Comparison of ENCODE assay signal across 22 mouse cellular contexts in genomic region chr1:35913551-35913950, GRCm38 (mm10).
"Had no signal": no experiment of that assay in that cellular context is flagged by ENCODE, and none has a peak within 500 bp of the region (broad histone marks: within the 10 kb centered on the region; RNA-seq: fewer than 3 reads in every experiment).

No protein-coding gene starts in this region.

- H3K4me3 ChIP-seq: left cerebral cortex, adult 2 months; limb, embryonic 12.5 days; limb, embryonic 15.5 days; lung, embryonic 15.5 days; megakaryocyte, embryonic 14.5 days; midbrain, embryonic 15.5 days; neural tube, embryonic 13.5 days; stomach, embryonic 15.5 days had no signal

- DNase-seq: kidney, postnatal 25 days; layer of hippocampus, postnatal 36 days; left cerebral cortex, postnatal 4 days; liver, postnatal 0 days; lung, postnatal 10 days; lung, postnatal 36 days; retina, postnatal 1 day; right cerebral cortex, postnatal 25 days; spleen, adult 18-20 months; thymus, postnatal 25 days had no signal

- H3K4me2 ChIP-seq: limb, embryonic 12.5 days; limb, embryonic 15.5 days; liver, embryonic 11.5 days; lung, embryonic 15.5 days; midbrain, embryonic 11.5 days; midbrain, embryonic 15.5 days; neural tube, embryonic 13.5 days; stomach, embryonic 15.5 days had no signal

- H3K27me3 ChIP-seq: limb, embryonic 12.5 days; limb, embryonic 15.5 days; lung, embryonic 15.5 days; megakaryocyte, embryonic 14.5 days; midbrain, embryonic 15.5 days; neural tube, embryonic 13.5 days; stomach, embryonic 15.5 days had no signal

- H3K36me3 ChIP-seq: limb, embryonic 12.5 days; limb, embryonic 15.5 days; lung, embryonic 15.5 days; midbrain, embryonic 15.5 days; neural tube, embryonic 13.5 days; stomach, embryonic 15.5 days had no signal

- ATAC-seq: liver, postnatal 0 days; midbrain, embryonic 15.5 days had no signal

- H3K27ac ChIP-seq: kidney, postnatal 0 days; left cerebral cortex, adult 2 months; limb, embryonic 12.5 days; limb, embryonic 15.5 days; liver, embryonic 14.5 days; lung, embryonic 15.5 days; midbrain, embryonic 15.5 days; neural tube, embryonic 13.5 days; stomach, embryonic 15.5 days had no signal

- H3K9me3 ChIP-seq: limb, embryonic 12.5 days; limb, embryonic 15.5 days; lung, embryonic 15.5 days; midbrain, embryonic 15.5 days; neural tube, embryonic 13.5 days; stomach, embryonic 15.5 days had no signal

- H3K4me1 ChIP-seq: limb, embryonic 12.5 days; limb, embryonic 15.5 days; lung, embryonic 15.5 days; midbrain, embryonic 15.5 days; neural tube, embryonic 13.5 days; stomach, embryonic 15.5 days had no signal

- H3K9ac ChIP-seq: limb, embryonic 12.5 days; limb, embryonic 15.5 days; liver, embryonic 14.5 days; liver, postnatal 0 days; lung, embryonic 15.5 days; midbrain, embryonic 15.5 days; neural tube, embryonic 13.5 days; stomach, embryonic 15.5 days had no signal
